Mouse (Mus musculus) lung, postnatal 36 days (tissue): ENCODE results near the gene Dscaml1.

ENCODE experiments used
- DNase-seq: peaks from one replicate; pipeline ENCODE4 v3.0.0; 2022; ENCODE audit warnings: mixed read lengths

The Dscaml1 gene

GRCm38 (mm10) chr9:45638184-45638917, 211.9 kb downstream of the Dscaml1 start:
- DNase-seq: no peak

DNA sequence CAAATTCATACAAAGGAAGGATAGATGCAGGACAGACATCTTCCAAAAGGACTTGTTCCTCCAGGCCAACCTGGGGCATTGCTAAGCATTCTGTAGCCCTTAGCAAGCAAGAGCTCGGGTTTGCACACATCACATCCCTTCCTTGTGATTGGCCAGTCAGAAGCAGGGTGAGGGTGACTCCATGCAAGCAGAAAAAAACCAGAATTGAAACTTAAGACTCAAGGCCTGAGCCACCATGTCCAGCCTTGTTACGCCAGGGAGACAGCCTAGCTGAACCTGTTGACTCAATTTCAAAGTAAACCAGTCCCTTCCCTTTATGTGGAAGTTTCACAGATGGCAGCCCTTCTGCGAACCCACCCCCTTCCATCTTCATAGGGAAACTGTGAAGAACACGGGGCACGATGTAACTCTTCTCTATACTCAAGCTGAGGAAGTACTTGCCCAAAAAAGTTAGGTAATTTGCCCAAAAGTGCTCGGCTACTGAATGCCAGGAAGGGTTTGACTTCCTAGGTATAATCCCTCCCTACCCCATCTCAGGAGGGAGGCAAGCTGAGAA, 218.5 kb downstream of the Dscaml1 start:
- no peak for DNase-seq

DNA sequence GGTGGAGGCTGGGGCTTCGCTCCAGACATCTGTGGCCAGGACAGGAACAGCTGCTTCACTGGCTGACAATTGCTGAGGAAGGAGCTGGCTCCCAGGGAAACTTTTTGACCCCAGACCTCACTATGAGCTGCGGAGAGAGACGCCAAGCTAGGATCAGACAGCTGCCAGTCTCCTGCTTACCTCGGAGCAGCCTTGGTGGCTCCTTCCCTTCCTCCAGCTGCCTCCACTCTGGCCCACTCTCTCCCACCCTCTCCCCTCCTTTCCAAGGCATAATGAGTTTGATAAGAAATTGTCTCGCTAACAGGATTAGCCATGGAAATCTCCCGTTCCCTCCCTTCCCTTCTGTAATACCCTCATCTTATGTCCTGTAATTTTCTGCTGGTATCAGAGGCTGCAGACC, 219.1 kb downstream of the Dscaml1 start:
- DNase-seq: no peak

DNA sequence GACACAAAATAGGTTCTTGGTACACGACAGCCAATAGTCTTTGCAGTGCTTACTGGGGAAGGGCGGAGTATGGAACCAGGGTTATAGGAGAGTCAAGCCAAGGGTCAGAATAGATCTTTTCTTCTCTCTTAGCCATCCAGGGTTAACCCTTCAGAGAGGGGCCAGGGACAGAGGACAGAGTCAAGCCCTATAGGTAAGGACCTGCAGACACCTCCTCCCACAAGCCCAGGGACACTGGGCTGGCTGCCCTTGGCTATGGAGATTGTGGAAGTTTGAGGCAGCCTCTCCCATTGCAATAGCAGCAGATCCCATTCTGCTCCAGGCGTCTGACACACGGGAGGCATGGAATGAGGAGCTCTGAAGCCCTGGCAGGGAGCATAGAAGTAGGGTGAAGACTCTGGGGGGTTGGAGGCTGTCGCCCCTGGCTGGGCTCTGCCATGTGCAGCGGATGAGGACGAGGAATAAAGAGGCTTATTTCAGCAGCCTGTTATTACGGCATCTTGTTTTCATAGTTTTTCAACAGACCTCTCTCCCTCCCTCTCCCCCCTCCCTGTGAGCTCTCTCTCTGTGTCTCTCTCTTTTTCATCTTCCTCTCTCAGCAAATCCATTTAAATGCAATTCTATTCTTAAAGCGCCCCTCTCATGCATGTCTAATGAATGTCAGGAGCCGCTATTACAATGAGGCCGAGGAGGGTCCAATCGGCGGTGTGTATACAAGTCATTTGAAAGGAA, 224.8 kb downstream of the Dscaml1 start:
- no peak for DNase-seq

DNA sequence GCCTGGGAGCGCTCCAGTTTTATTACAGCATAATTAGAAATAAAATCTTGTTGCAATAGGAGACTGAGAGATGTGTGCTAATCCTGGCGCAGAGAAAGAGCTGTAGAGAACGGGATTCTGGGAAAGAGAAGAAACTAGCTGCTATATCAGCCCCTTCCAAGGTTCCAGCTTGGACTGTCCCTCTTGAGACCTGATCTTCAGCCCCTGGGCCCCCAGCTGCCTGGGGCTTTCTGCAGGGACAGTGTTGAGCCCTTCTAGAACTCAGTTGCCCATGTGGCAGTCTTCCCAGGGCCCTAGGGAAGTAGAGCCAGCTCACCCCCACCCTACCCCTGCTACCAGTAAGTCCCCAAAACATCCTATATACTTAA, 225.4 kb downstream of the Dscaml1 start:
- DNase-seq: no peak

DNA sequence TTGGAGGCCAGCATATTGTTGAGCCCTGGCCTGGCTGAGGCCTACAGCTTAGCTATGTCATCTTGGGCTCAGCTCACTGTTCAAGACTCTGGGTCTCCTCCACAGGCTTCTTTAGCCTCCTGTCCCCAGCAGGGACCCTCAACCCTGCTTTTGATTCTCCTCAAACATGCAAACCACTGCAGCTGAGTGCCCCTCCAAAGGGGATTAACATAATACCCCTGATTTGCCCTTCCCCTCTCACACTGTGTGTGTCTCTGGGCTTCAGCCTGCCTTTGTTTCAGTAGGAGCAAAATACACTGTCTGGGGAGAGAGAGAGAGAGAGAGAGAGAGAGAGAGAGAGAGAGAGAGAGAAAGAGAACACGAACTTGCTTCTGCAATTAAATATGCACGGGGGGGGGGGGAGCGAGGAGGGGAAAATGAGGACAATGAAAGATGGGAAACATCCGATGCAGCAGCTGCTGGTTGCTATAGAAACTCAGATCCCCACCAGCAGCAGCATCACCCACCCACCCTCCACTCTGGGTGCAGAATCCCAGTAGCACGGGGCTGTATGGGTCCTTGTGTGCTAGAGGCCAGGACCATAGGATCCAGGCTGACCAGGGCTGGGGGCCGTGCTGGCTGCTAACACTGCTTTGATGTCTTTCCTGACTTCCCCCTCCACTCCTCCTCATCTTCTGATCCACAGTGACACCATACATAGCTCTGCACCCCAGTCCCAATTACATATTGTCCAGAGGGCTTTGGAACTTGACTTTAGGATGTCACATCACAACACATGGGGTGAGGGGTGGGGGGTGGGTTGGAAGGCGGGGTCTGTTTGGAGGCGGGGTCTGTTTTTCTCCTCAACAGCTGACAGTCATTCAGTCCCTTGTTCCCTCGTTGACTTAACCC, 231.0 kb downstream of the Dscaml1 start:
- no peak for DNase-seq

DNA sequence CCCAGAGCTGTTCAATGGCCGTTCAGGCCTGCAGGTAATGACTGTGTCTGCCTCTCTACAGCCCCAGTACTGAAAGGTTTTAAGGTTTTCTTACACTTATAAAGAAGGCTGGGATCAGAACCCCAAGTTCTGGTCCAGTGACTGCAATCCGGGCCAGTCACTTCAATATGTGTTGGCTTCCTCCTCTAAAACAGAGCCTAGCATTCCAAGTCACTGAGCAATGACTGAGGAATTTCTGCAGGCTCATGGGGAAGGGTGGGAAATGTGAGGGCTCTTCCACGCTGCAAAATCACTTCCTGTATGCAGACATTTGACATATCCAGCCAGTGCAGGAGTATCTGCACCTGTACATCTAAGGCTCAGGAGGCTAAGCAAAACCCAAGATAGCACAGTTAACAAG, 233.8 kb downstream of the Dscaml1 start:
- peak; percentile 1 for DNase-seq

GRCm38 (mm10) chr9:45662471-45662870, 236.0 kb downstream of the Dscaml1 start:
- DNase-seq: no peak

DNA sequence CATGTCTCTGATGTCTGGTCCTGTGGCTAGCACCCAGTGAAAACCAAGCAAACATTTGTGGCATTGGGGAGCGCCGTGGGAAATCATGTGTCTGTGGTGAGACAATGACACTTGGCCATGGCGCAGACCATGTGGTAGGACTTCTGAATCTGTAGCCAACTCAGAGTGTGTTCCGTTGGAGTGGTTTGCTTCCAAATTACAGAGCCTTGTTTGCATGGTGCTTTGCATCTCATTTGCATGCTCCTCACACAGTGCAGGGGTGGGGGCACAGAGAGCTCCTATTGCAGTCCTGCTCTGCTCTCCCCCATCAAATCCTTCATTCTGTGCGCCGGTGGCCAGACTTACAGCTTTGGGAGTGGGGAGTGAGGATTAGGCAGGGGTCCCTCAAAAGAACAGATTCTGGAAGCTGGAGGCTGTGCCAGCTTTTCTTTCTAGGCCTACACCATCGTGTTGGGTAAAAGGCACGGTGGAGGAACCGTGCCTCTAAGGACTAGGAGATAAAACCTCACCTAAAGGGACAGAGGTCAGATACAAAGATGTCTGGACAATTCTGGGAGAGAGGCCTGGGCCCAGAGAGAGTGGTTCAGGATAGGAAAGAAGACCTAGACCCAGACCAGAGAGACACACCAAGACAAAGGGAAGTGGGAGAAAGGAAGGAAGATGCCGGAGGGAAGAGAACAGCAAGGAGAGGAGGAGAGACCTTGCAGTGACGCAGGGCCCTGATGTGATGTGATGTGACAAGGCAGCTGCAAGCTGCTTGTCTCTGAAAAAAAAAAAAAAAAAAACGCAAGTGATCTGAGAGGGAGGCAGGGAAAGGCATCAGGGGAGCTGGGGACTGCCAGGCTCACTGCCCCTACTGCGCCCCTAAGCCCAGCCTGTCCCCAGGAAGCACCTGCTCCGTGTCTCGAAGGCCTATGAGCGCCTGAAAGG, 237.2 kb downstream of the Dscaml1 start:
- no peak for DNase-seq

DNA sequence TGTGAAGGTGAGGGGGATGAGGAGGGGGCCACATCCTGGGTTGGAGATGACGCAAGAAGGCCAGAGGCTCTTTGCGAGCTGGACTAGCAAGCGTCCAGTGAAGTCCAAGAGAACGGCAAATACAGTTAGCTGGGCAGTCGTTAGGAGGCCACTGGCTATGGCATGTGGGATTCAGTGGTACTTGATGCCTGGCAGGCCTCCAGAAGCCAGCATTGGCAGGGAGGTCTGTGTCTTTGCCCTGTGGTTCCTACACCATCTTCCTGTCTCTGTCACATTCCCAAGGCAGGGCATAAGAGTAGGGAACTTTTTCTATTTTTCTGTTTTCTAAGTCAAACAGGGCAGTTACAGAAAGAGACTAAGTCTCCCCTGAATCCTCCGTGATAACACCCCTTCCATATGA, 237.9 kb downstream of the Dscaml1 start:
- DNase-seq: no peak

DNA sequence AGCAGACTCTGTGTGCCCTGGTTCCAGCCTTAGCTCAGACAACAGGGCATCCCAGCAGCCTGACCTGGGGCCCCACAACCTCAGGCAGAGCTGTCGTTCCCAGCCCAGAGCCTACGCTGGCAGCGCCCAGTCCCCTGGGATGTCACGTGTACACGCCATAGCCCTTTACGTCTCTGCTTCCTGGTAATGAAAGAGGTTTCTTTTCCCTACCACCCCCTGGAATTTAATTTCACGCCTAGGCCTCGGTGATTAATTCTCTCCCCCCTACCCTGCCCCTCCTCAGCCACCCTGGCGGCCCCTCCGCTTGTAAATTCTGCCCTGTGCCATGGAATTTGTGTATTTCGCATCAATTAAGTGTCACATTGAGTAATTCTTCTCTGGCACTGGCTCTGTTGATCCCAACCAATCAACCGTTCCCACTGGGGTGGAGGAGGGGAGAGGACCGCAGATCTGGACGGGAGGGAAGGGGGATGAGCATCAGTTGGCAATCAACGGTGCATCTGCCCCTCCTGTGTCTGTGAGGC, 238.5 kb downstream of the Dscaml1 start:
- no peak for DNase-seq

- no peak for DNase-seq
Measured at GRCm38 (mm10) chr9:45675931-45676330, 249.5 kb downstream of the Dscaml1 start.

- DNase-seq: no peak
Measured at GRCm38 (mm10) chr9:45676578-45676977, 250.2 kb downstream of the Dscaml1 start.

GRCm38 (mm10) chr9:45677236-45677781, 250.9 kb downstream of the Dscaml1 start:
- DNase-seq: peak; percentile 45

DNA sequence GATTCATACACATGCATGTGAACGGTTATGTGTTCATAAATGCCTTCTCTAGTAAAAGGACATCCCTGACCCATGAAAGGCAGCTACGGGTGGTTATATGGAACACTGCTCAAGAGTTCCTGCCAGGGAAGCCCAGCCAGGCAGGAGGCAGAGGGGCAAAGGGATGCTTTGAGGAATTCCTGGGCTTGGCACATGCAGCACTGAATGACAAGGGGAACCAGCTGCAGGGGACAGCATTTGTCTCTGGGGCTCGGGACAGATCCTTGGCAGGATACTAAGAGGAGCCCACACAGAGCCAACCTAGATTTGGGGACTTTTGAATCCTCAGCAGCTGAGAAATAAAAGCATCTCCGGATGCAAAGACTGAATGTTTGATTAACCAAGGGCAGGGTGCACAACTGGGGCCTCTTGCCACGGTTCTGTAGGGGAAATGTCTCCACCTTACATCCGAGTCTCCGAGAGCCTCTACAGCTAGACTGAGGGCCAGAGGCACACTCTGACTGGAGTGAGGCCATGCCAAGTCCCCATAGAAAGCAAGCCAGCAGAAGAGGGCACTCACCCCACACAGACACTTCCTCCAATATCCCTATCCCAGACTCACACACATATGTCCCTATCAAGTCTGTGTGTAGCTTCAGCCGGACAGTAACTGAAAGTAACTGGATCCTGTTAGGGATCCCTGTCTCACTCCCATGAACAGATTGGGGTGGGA, 251.7 kb downstream of the Dscaml1 start:
- no peak for DNase-seq

DNA sequence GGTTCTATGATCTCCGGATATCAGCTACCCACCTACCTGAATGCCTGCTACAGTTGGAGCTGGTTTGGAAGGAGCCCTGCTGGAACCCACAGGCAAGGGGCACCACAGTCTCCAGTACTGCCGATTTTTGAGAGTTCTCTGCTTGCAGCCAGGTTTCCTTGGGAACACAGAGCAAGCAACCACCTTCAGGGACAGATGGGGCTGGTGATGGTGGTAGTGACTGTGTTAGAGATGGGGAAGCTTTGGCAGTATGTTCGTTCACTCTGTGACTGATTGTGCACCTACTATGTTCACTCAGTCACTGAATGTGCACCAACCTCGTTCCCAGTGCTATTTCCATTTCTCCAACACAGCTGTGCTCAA, 252.2 kb downstream of the Dscaml1 start:
- DNase-seq: no peak

DNA sequence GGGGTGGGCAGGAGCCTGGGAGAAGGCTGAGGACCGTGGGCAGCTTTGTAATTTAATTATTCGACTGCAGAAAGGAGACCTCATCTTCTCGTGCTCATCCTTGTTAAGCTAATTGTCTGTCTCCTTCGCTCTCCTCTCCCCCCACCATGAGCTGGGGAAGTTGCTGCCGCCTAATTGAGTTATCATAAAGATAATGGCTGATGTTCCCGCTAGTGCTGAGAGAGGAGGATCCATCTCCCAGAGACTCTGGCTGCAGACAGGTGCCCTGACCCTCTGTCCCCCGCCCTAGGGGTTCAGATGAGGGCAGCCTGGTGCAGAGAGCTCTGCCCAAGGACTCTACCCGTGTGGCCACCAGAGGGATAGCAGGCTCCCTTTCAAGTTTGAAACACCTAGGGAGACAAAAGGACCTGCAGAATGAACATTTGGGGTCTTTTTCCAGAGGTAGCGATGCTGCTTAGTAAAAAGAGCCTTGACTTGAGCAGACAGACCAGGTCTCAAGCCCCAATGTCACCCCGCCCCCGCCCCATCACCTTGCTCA, 256.1 kb downstream of the Dscaml1 start:
- DNase-seq: no peak

- DNase-seq: no peak
Measured at GRCm38 (mm10) chr9:45693424-45694237, 267.2 kb downstream of the Dscaml1 start.

GRCm38 (mm10) chr9:45694256-45694655, 267.8 kb downstream of the Dscaml1 start:
- DNase-seq: no peak

DNA sequence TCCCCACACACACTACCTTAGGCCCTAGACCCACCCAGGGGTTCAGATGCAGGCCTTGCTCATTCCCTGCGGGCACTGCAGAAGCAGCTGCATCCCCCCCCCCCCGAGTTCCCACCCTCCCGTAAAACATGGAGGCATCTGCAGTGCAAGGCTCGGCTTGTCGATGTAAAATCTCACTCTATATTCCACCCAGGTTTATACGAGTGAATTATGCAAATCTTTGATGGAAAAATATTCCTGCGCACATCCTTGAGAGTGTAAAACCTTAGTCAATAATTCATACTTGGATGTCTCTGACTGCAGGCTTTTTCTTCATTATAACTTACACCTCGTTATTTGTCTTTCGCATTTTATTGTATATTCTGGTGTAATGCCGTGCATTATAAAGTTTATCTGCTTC, 272.7 kb downstream of the Dscaml1 start:
- DNase-seq: no peak
